Mouse (Mus musculus) MEL (cell line): ENCODE results near the gene Tspan13. TPM values are rescaled to one million over a fixed set of nuclear protein-coding genes. Genes with fewer than 3 reads are reported as not detected.

Experiments
- DNase-seq: peaks from one replicate; pipeline ENCODE4 v3.0.0; 2011; ENCODE audit warnings: low read depth, low spot score
- H3K27ac ChIP-seq: 2 replicates; pipeline ENCODE4 v1.5.1; 2012; ENCODE audit warnings: low read depth, mild to moderate bottlenecking, control low read depth, low read length, moderate library complexity; ENCODE audit not compliant: control insufficient read depth
- H3K27me3 ChIP-seq, 2 experiments: fragments of 150-350 bp in 1 of 2; sonication (generic) in 1 of 2; 2 replicates each; pipeline ENCODE4 v1.6.1; 2012; ENCODE audit warnings: low read length in 2 of 2, mild to moderate bottlenecking in 2 of 2, improper control_type of control experiment in 1 of 2, moderate library complexity in 1 of 2; ENCODE audit not compliant: insufficient read depth in 2 of 2, control insufficient read depth in 1 of 2
- H3K36me3 ChIP-seq, 2 experiments: 2 replicates each; pipeline ENCODE4 v1.6.1; 2012 to 2014; ENCODE audit warnings: low read length in 2 of 2, improper control_type of control experiment in 1 of 2, inconsistent platforms in 1 of 2, mild to moderate bottlenecking in 1 of 2; ENCODE audit not compliant: insufficient read depth in 2 of 2, control insufficient read depth in 1 of 2
- H3K4me1 ChIP-seq, 2 experiments: fragments of 150-350 bp in 1 of 2; sonication (generic) in 1 of 2; 2 replicates each; pipeline ENCODE4 v1.6.1; 2012; ENCODE audit warnings: low read length in 2 of 2, improper control_type of control experiment in 1 of 2, mild to moderate bottlenecking in 1 of 2; ENCODE audit not compliant: insufficient read depth in 2 of 2, control insufficient read depth in 1 of 2
- H3K4me3 ChIP-seq, 2 experiments: fragments of 150-350 bp in 1 of 2; sonication (generic) in 1 of 2; 2 replicates each; pipeline ENCODE4 v1.5.1; 2012; ENCODE audit warnings: low read depth in 2 of 2, low read length in 2 of 2, mild to moderate bottlenecking in 2 of 2, moderate library complexity in 2 of 2, control low read depth in 1 of 2, improper control_type of control experiment in 1 of 2; ENCODE audit not compliant: control insufficient read depth in 1 of 2, insufficient read depth in 1 of 2
- H3K79me2 ChIP-seq: 2 replicates; pipeline ENCODE4 v1.6.1; 2012; ENCODE audit warnings: mild to moderate bottlenecking, low read length, moderate library complexity; ENCODE audit not compliant: control insufficient read depth, poor library complexity, insufficient read depth
- H3K9ac ChIP-seq: 2 replicates; pipeline ENCODE4 v1.6.1; 2012; ENCODE audit warnings: low read depth, mild to moderate bottlenecking, control low read depth, low read length, moderate library complexity; ENCODE audit not compliant: control insufficient read depth, poor library complexity, severe bottlenecking
- H3K9me3 ChIP-seq: fragments of 150-350 bp; sonication (generic); replicated peaks from 2 replicates; pipeline ENCODE4 v1.6.1; 2012; ENCODE audit warnings: mild to moderate bottlenecking, low read length, improper control_type of control experiment, moderate library complexity; ENCODE audit not compliant: insufficient read depth
- BHLHE40 ChIP-seq: IDR thresholded peaks from 2 replicates; pipeline ENCODE4 v1.6.1; 2012; ENCODE audit warnings: low read depth, mild to moderate bottlenecking, inconsistent platforms, low read length, improper control_type of control experiment, borderline replicate concordance
- CHD1 ChIP-seq: IDR thresholded peaks from 2 replicates; pipeline ENCODE4 v1.6.1; 2012; ENCODE audit warnings: low read depth, mild to moderate bottlenecking, inconsistent platforms, low read length, improper control_type of control experiment
- CHD2 ChIP-seq: IDR thresholded peaks from 2 replicates; pipeline ENCODE4 v1.6.1; 2011; ENCODE audit warnings: low read length, improper control_type of control experiment
- E2F4 ChIP-seq: IDR thresholded peaks from 2 replicates; pipeline ENCODE4 v1.6.1; 2011; ENCODE audit warnings: low read depth, low read length, improper control_type of control experiment, borderline replicate concordance
- ELF1 ChIP-seq: IDR thresholded peaks from 2 replicates; pipeline ENCODE4 v1.6.1; 2014; ENCODE audit warnings: low read depth, mild to moderate bottlenecking, inconsistent platforms, low read length, improper control_type of control experiment, moderate library complexity
- HCFC1 ChIP-seq: IDR thresholded peaks from 2 replicates; pipeline ENCODE4 v1.6.1; 2012; ENCODE audit warnings: low read depth, mild to moderate bottlenecking, inconsistent platforms, low read length, improper control_type of control experiment, moderate library complexity
- JUND ChIP-seq: IDR thresholded peaks from 2 replicates; pipeline ENCODE4 v1.6.1; 2011; ENCODE audit warnings: low read depth, mild to moderate bottlenecking, improper control_type of control experiment, low read length
- MAZ ChIP-seq: IDR thresholded peaks from 2 replicates; pipeline ENCODE4 v1.6.1; 2012; ENCODE audit warnings: low read depth, mild to moderate bottlenecking, inconsistent platforms, low read length, improper control_type of control experiment
- MYB ChIP-seq: IDR thresholded peaks from 2 replicates; pipeline ENCODE4 v1.6.1; 2011; ENCODE audit warnings: mild to moderate bottlenecking, low read depth, low read length, improper control_type of control experiment
- POLR2A ChIP-seq, 2 experiments: IDR thresholded peaks; 2 replicates each; pipeline ENCODE4 v1.6.1; 2011 to 2012; ENCODE audit warnings: low read length in 2 of 2, mild to moderate bottlenecking in 2 of 2, control low read depth in 1 of 2, improper control_type of control experiment in 1 of 2, low read depth in 1 of 2, moderate library complexity in 1 of 2; ENCODE audit not compliant: control insufficient read depth in 1 of 2, insufficient read depth in 1 of 2, poor library complexity in 1 of 2
- RCOR1 ChIP-seq: IDR thresholded peaks from 2 replicates; pipeline ENCODE4 v1.6.1; 2012; ENCODE audit warnings: low read depth, mild to moderate bottlenecking, inconsistent platforms, low read length, improper control_type of control experiment
- SMC3 ChIP-seq: IDR thresholded peaks from 2 replicates; pipeline ENCODE4 v1.6.1; 2011; ENCODE audit warnings: low read depth, low read length, improper control_type of control experiment
- TAL1 ChIP-seq: IDR thresholded peaks from 2 replicates; pipeline ENCODE4 v1.6.1; 2012; ENCODE audit warnings: mild to moderate bottlenecking, inconsistent platforms, low read length, moderate library complexity, mixed read lengths
- USF1 ChIP-seq: IDR thresholded peaks from 2 replicates; pipeline ENCODE4 v1.6.1; 2014; ENCODE audit warnings: low read depth, mild to moderate bottlenecking, inconsistent platforms, low read length, improper control_type of control experiment, moderate library complexity
- ZC3H11A ChIP-seq: IDR thresholded peaks from 2 replicates; pipeline ENCODE4 v1.6.1; 2012; ENCODE audit warnings: low read depth, mild to moderate bottlenecking, inconsistent platforms, low read length, improper control_type of control experiment
- ZKSCAN1 ChIP-seq: IDR thresholded peaks from 2 replicates; pipeline ENCODE4 v1.6.1; 2012; ENCODE audit warnings: low read depth, mild to moderate bottlenecking, inconsistent platforms, low read length, improper control_type of control experiment, moderate library complexity
- ZNF384 ChIP-seq: IDR thresholded peaks from 2 replicates; pipeline ENCODE4 v1.6.1; 2012; ENCODE audit warnings: low read depth, mild to moderate bottlenecking, inconsistent platforms, low read length, improper control_type of control experiment
- polyA plus RNA-seq, 2 experiments: library from polyadenylated mRNA; stranded (reverse) in 1 of 2; unstranded in 1 of 2; fragments of >175 nt in 1 of 2; fragments of >200 nt in 1 of 2; gene quantifications; 2 replicates each; pipeline versions ENCODE4 v1.2.1 to v1.2.4; 2012; ENCODE audit warnings: low replicate concordance in 2 of 2, low read depth in 1 of 2; ENCODE audit not compliant: insufficient read length in 2 of 2, insufficient read depth in 1 of 2, missing spikeins in 1 of 2
- total RNA-seq: library from RNA; depleted of rRNA; stranded (reverse); fragments of 300-350 nt; gene quantifications from 2 replicates; pipeline ENCODE4 v1.2.3, GENCODE M21; 2012

The Tspan13 gene
- total and polyA plus RNA-seq, 3 experiments = 23.0 to 37.5 TPM; not detected in 1

GRCm38 (mm10) chr12:36008364-36009047 lies 33.8 kb downstream of the Tspan13 start (continued):
- TF ChIP-seq RCOR1 (no peak), ELF1 (no peak)

- TF ChIP-seq ZNF384 = no peak
- no peak for TF ChIP-seq ZKSCAN1
- no peak for TF ChIP-seq POLR2A (IDR thresholded peaks at IDR 0.05; ENCODE audit: control insufficient read depth in 1 of 2, insufficient read depth in 1 of 2, low read depth in 1 of 2, low read length in 2 of 2, poor library complexity in 1 of 2)
Measured at GRCm38 (mm10) chr12:36007581-36007980, 34.7 kb downstream of the Tspan13 start.

GRCm38 (mm10) chr12:36004714-36005113 lies 37.6 kb downstream of the Tspan13 start:
- Histone ChIP-seq H3K36me3 (peaks cover 0 to 8% of the 10 kb centered on the region in 2 experiments; a peak in 2 of 4 replicates), H3K9me3 (no peaks in the 10 kb centered on the region), H3K79me2 (no peaks in the 10 kb centered on the region), H3K9ac (no peak overlapping the region), H3K4me3 (no peak overlapping the region), H3K27me3 (no peaks in the 10 kb centered on the region), H3K4me1 (peaks cover 2 to 15% of the 10 kb centered on the region in 2 experiments; a peak in 3 of 4 replicates), H3K27ac (no peak overlapping the region)
- DNase-seq = no peak
- no peak for TF ChIP-seq RCOR1
- no peak for TF ChIP-seq SMC3
- no peak for TF ChIP-seq MAZ
- no peak for TF ChIP-seq POLR2A (IDR thresholded peaks at IDR 0.05; ENCODE audit: control insufficient read depth in 1 of 2, insufficient read depth in 1 of 2, low read depth in 1 of 2, low read length in 2 of 2, poor library complexity in 1 of 2)
- TF ChIP-seq CHD2 = no peak
- no peak for TF ChIP-seq ZKSCAN1
- TF ChIP-seq ZNF384 = no peak
- no peak for TF ChIP-seq USF1
- TF ChIP-seq TAL1 = no peak
- no peak for TF ChIP-seq CHD1
- TF ChIP-seq BHLHE40 = no peak
- TF ChIP-seq ZC3H11A = no peak
- no peak for TF ChIP-seq HCFC1
- no peak for TF ChIP-seq JUND
- no peak for TF ChIP-seq MYB
- no peak for TF ChIP-seq E2F4

More at GRCm38 (mm10) chr12:36007581-36007980, 34.7 kb downstream of the Tspan13 start:
- DNase-seq = no peak
- H3K4me1 ChIP-seq = peaks cover 2 to 3% of the 10 kb centered on the region in 2 experiments; a peak in 2 of 4 replicates
- H3K4me3 ChIP-seq = no peak overlapping the region
- no peak overlapping the region for H3K27ac ChIP-seq
- no peaks in the 10 kb centered on the region for H3K27me3 ChIP-seq
- no peaks in the 10 kb centered on the region for H3K36me3 ChIP-seq
- H3K9me3 ChIP-seq = no peaks in the 10 kb centered on the region
- H3K9ac ChIP-seq = no peak overlapping the region
- H3K79me2 ChIP-seq = no peaks in the 10 kb centered on the region
